Mouse (Mus musculus) heart, adult 2 months (tissue): Measurements from ENCODE around the gene Avil. TPM values are rescaled to one million over a fixed set of nuclear protein-coding genes. Genes with fewer than 3 reads are reported as not detected.

Experiments used
- DNase-seq, 2 experiments: peaks; one replicate each; pipeline ENCODE4 v3.0.0; 2021
- H3K27ac ChIP-seq: fragments of 200-600 bp; 2 replicates; pipeline ENCODE4 v1.8.1; 2022
- H3K27me3 ChIP-seq: fragments of 200-500 bp; 2 replicates; pipeline ENCODE4 v1.6.1; 2012; ENCODE audit warnings: mild to moderate bottlenecking, low read length, inconsistent platforms, mixed read lengths; ENCODE audit not compliant: control insufficient read depth, insufficient read depth
- H3K36me3 ChIP-seq: fragments of 200-500 bp; 2 replicates; pipeline ENCODE4 v1.6.1; 2012; ENCODE audit warnings: low read length, inconsistent platforms; ENCODE audit not compliant: control insufficient read depth, insufficient read depth
- H3K4me1 ChIP-seq: fragments of 200-500 bp; 2 replicates; pipeline ENCODE4 v1.6.1; 2011; ENCODE audit warnings: low read length; ENCODE audit not compliant: control insufficient read depth, insufficient read depth
- H3K4me3 ChIP-seq: fragments of 200-600 bp; 2 replicates; pipeline ENCODE4 v1.8.1; 2022
- H3K79me2 ChIP-seq: fragments of 200-500 bp; replicated peaks from 2 replicates; pipeline ENCODE4 v1.6.1; 2012; ENCODE audit warnings: mild to moderate bottlenecking, inconsistent platforms, low read length, moderate library complexity, mixed read lengths; ENCODE audit not compliant: control insufficient read depth, insufficient read depth
- H3K9ac ChIP-seq: fragments of 200-500 bp; 2 replicates; pipeline ENCODE4 v1.6.1; 2012; ENCODE audit warnings: low read depth, mild to moderate bottlenecking, control low read depth, inconsistent platforms, low read length, mixed read lengths
- CTCF ChIP-seq: fragments of 200-600 bp; IDR thresholded peaks from 2 replicates; pipeline ENCODE4 v1.8.1; 2022; ENCODE audit warnings: antibody characterized with exemption, mild to moderate bottlenecking, moderate library complexity
- EP300 ChIP-seq: fragments of 200-500 bp; IDR thresholded peaks from 2 replicates; pipeline ENCODE4 v1.6.1; 2011; ENCODE audit warnings: low read depth, low read length, control low read depth; ENCODE audit not compliant: insufficient read depth
- POLR2A ChIP-seq: fragments of 200-500 bp; IDR thresholded peaks from 2 replicates; pipeline ENCODE4 v1.6.1; 2011; ENCODE audit warnings: mild to moderate bottlenecking, low read depth, low read length, control low read depth; ENCODE audit not compliant: insufficient read depth
- WGBS: fragments of 180-500 bp; shearing (Covaris S2); methylation state at CpG from one replicate; pipeline ENCODE4 v1.1.7; 2018; 5-methylcytosine and 5-hydroxymethylcytosine counted together
- intact Hi-C: fragments of 180-260 bp; cut with DNase I; formaldehyde crosslinking; loops from one replicate; pipeline ENCODE4 v1.15.1; 2025
- polyA plus RNA-seq: library from polyadenylated mRNA; depleted of rRNA; stranded (reverse); fragments of >200 nt; gene quantifications from 2 replicates; pipeline ENCODE4 v1.2.3, GENCODE M21; 2012
- total RNA-seq, 2 experiments: library from RNA; stranded (reverse); gene quantifications; 2 replicates each; pipeline ENCODE4 v1.2.3; 2021

Avil gene
- total and polyA plus RNA-seq, 3 experiments = 0.29 to 0.48 (median 0.34) TPM

DNA sequence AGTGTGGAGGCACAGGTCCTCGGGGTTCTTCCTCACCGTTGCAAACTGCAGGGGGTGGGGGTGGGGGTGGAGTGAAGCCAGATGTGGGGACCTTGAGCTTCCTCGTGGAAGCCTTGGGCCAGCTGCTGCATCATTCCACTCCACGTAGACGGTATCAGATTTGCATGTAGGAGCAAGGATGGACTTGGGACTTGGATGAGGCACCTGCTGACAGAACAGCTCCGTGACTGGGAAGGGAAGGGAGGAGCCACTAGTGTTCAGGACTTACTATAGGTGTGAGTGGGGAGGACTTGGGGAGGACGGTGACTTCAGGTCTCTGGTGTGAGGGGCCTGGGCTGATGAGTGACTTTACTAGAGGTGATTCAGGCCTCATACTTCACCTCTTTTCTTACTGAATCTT, 27.5 kb upstream of the Avil start:
- no peak overlapping the region for H3K9ac ChIP-seq

DNA sequence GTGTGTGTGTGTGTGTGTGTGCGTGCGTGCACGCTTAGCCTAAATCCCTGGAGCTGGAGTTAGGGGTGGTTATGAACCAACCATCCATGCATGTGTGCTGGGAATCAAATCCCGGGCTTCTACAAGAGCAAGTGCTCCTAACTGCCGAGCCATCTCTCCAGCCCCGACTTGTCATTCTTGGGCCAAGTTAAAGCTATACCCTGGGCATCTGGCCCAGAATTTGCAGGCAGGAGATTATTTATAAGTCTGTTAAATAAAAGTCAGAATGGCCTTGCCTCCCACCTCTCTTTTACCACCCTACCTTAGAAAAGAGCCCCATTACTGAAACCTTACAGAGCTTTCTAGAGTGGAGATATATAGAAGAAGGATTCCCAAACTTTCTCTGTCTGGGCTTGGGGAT, 24.8 kb upstream of the Avil start:
- intact Hi-C loops = no loop called here
- no peak for DNase-seq
- 74% methylated on average over 6 of the region's 6 CpGs for WGBS
- H3K27me3 ChIP-seq = no peaks in the 10 kb centered on the region
- H3K79me2 ChIP-seq = peaks cover 5% of the 10 kb centered on the region
- no peaks in the 10 kb centered on the region for H3K36me3 ChIP-seq
- TF ChIP-seq EP300 (no peak), POLR2A (no peak)
- H3K27ac ChIP-seq = no peak overlapping the region
- H3K9ac ChIP-seq = no peak overlapping the region
- H3K4me3 ChIP-seq = no peak overlapping the region
- H3K4me1 ChIP-seq = peaks cover 3% of the 10 kb centered on the region

More for the DNA sequence above, 27.5 kb upstream of the Avil start:
- Histone ChIP-seq H3K79me2 (no peaks in the 10 kb centered on the region), H3K27ac (no peak overlapping the region), H3K36me3 (no peaks in the 10 kb centered on the region), H3K4me3 (no peak overlapping the region), H3K4me1 (peaks cover 3% of the 10 kb centered on the region), H3K27me3 (no peaks in the 10 kb centered on the region)
- DNase-seq = no peak
- TF ChIP-seq POLR2A (no peak), EP300 (no peak), CTCF (no peak)
- intact Hi-C loops = no loop called here
- WGBS = 53% methylated on average over 7 of the region's 7 CpGs

DNA sequence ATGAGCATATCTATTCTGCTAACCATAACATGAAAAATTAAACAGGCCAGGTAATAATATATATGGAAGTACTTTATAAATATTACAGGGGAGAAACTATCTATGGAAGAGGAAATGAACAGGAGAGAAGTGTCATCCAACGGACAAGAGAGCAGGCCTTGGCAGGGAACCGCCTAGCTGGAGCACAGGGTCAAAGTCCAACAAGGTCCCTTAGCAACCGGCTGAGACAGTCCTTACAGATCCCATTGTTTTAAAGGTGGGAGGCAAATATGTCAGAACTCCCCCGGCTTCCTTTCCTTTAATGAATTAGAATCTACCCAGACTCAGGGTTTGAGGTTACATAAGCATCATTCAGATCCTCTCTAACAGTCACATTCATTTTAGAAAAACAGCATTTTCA, 23.4 kb upstream of the Avil start:
- H3K4me3 ChIP-seq = no peak overlapping the region
- intact Hi-C loops = no loop called here
- H3K79me2 ChIP-seq = peaks cover 6% of the 10 kb centered on the region
- no peaks in the 10 kb centered on the region for H3K27me3 ChIP-seq
- no peak overlapping the region for H3K27ac ChIP-seq
- 58% methylated on average over 4 of the region's 4 CpGs for WGBS
- H3K36me3 ChIP-seq = no peaks in the 10 kb centered on the region
- no peak for TF ChIP-seq CTCF
- TF ChIP-seq POLR2A = no peak
- no peak for TF ChIP-seq EP300
- H3K9ac ChIP-seq = no peak overlapping the region
- no peak for DNase-seq
- peaks cover 7% of the 10 kb centered on the region for H3K4me1 ChIP-seq

GRCm38 (mm10) chr10:126978277-126978994, 22.1 kb upstream of the Avil start, which contains the start of gene Ctdsp2:
Gene Ctdsp2 (plus strand): TSS chr10:126978717.
- no peaks in the 10 kb centered on the region for H3K36me3 ChIP-seq
- peaks cover 14% of the 10 kb centered on the region for H3K4me1 ChIP-seq
- H3K4me3 ChIP-seq = peak within 1 kb of the TSS; percentile 88
- WGBS = under 1% methylated on average over 56 of the region's 56 CpGs
- peak; percentile 100 for DNase-seq
- peak within 1 kb of the TSS; percentile 100 for H3K27ac ChIP-seq
- peak within 1 kb of the TSS; percentile 98 for H3K9ac ChIP-seq
- intact Hi-C loops = loop anchor here (1.0 kb wide), 1 partner anchor 50 kb away; no protein-coding TSS in a partner anchor
- no peaks in the 10 kb centered on the region for H3K27me3 ChIP-seq
- TF ChIP-seq POLR2A = peak; percentile 99
- TF ChIP-seq CTCF = peak; percentile 48
- peak; percentile 88 for TF ChIP-seq EP300
- peaks cover 6% of the 10 kb centered on the region for H3K79me2 ChIP-seq

- Histone ChIP-seq H3K9ac (peak overlapping the region; percentile 98), H3K36me3 (no peaks in the 10 kb centered on the region; the same call in 1 of the 2 replicates), H3K4me3 (peak overlapping the region; percentile 88), H3K27me3 (no peaks in the 10 kb centered on the region), H3K4me1 (peaks cover 19% of the 10 kb centered on the region), H3K79me2 (peaks cover 8% of the 10 kb centered on the region), H3K27ac (peak overlapping the region; percentile 100)
- under 1% methylated on average over 48 of the region's 62 CpGs for whole genome bisulfite sequencing
- TF ChIP-seq EP300 = no peak
- no peak for TF ChIP-seq POLR2A
- no peak for TF ChIP-seq CTCF
- intact Hi-C loops = no loop called here
- DNase-seq = peak; percentile 80 to 82
These were observed 21.3 kb upstream of the Avil start for GRCm38 (mm10) chr10:126979121-126979635.

GRCm38 (mm10) chr10:126979636-126980151, 20.8 kb upstream of the Avil start:
- peak overlapping the region; percentile 98 for H3K9ac ChIP-seq
- peak; percentile 68 to 69 for DNase-seq
- H3K4me1 ChIP-seq = peaks cover 23% of the 10 kb centered on the region
- WGBS = 0% methylated on average over 48 of the region's 57 CpGs
- intact Hi-C loops = no loop called here
- peaks cover 9% of the 10 kb centered on the region for H3K79me2 ChIP-seq
- peak overlapping the region; percentile 100 for H3K27ac ChIP-seq
- H3K36me3 ChIP-seq = no peaks in the 10 kb centered on the region; the same call in 1 of the 2 replicates
- peak overlapping the region; percentile 88 for H3K4me3 ChIP-seq
- no peaks in the 10 kb centered on the region for H3K27me3 ChIP-seq
- TF ChIP-seq EP300 (0 out of 2 replicates have a peak, but pooled peaks have one; percentile 14), POLR2A (no peak), CTCF (no peak)
